Mouse (Mus musculus): ENCODE results near the gene Cnot8. TPM values are rescaled to one million over a fixed set of nuclear protein-coding genes. Genes with fewer than 3 reads are reported as not detected.
A peak's percentile ranks its signal among the peaks of the same experiment; 100 is the strongest.

Gene Cnot8
- polyA plus RNA-seq, 1 experiment, result 22.8 TPM

GRCm38 (mm10) chr11:58123711-58124110, 19.8 kb downstream of the Cnot8 start:
- Histone ChIP-seq H3K27me3 (ENCODE audit: control insufficient read depth, insufficient read depth, low read length) (no peaks in the 10 kb centered on the region), H3K4me1 (ENCODE audit: control insufficient read depth, insufficient read depth, low read length) (no peaks in the 10 kb centered on the region; the same call in 1 of the 2 replicates), H3K36me3 (ENCODE audit: control insufficient read depth, insufficient read depth, low read length) (no peaks in the 10 kb centered on the region; the same call in none of the 2 replicates), H3K27ac (ENCODE audit: control insufficient read depth, insufficient read depth, low read depth, low read length) (peak overlapping the region; percentile 34; the same call in 1 of the 2 replicates), H3K4me3 (ENCODE audit: control insufficient read depth, low read depth, low read length) (no peak overlapping the region)
- no peak for TF ChIP-seq POLR2A (IDR thresholded peaks at IDR 0.05; ENCODE audit: control insufficient read depth, low read depth, low read length)
- no peak for TF ChIP-seq CTCF (IDR thresholded peaks at IDR 0.05; ENCODE audit: control insufficient read depth, insufficient read depth, insufficient replicate concordance, low read depth, low read length)

- TF ChIP-seq CTCF (IDR thresholded peaks at IDR 0.05; ENCODE audit: control insufficient read depth, insufficient read depth, insufficient replicate concordance, low read depth, low read length) (no peak), POLR2A (IDR thresholded peaks at IDR 0.05; ENCODE audit: control insufficient read depth, low read depth, low read length) (no peak)
- H3K27me3 ChIP-seq (ENCODE audit: control insufficient read depth, insufficient read depth, low read length), result no peaks in the 10 kb centered on the region
- 0 out of 2 replicates have a peak overlapping the region, but pooled peaks have one; percentile 8 for H3K27ac ChIP-seq (ENCODE audit: control insufficient read depth, insufficient read depth, low read depth, low read length)
- H3K36me3 ChIP-seq (ENCODE audit: control insufficient read depth, insufficient read depth, low read length), result no peaks in the 10 kb centered on the region; the same call in none of the 2 replicates
- no peak overlapping the region for H3K4me3 ChIP-seq (ENCODE audit: control insufficient read depth, low read depth, low read length)
- no peaks in the 10 kb centered on the region; the same call in 1 of the 2 replicates for H3K4me1 ChIP-seq (ENCODE audit: control insufficient read depth, insufficient read depth, low read length)
Measured at GRCm38 (mm10) chr11:58125021-58125420, 21.1 kb downstream of the Cnot8 start.

- no peaks in the 10 kb centered on the region for H3K27me3 ChIP-seq (ENCODE audit: control insufficient read depth, insufficient read depth, low read length)
- no peak overlapping the region for H3K4me3 ChIP-seq (ENCODE audit: control insufficient read depth, low read depth, low read length)
- no peaks in the 10 kb centered on the region; the same call in 1 of the 2 replicates for H3K4me1 ChIP-seq (ENCODE audit: control insufficient read depth, insufficient read depth, low read length)
- peak; percentile 26; the same call in 1 of the 2 replicates for TF ChIP-seq CTCF (IDR thresholded peaks at IDR 0.05; ENCODE audit: control insufficient read depth, insufficient read depth, insufficient replicate concordance, low read depth, low read length)
- no peak for TF ChIP-seq POLR2A (IDR thresholded peaks at IDR 0.05; ENCODE audit: control insufficient read depth, low read depth, low read length)
- H3K27ac ChIP-seq (ENCODE audit: control insufficient read depth, insufficient read depth, low read depth, low read length), result no peak overlapping the region
- H3K36me3 ChIP-seq (ENCODE audit: control insufficient read depth, insufficient read depth, low read length), result no peaks in the 10 kb centered on the region; the same call in none of the 2 replicates
Measured at GRCm38 (mm10) chr11:58126397-58127160, 22.6 kb downstream of the Cnot8 start.

- H3K27ac ChIP-seq (ENCODE audit: control insufficient read depth, insufficient read depth, low read depth, low read length), result no peak overlapping the region
- no peaks in the 10 kb centered on the region; the same call in 1 of the 2 replicates for H3K4me1 ChIP-seq (ENCODE audit: control insufficient read depth, insufficient read depth, low read length)
- H3K27me3 ChIP-seq (ENCODE audit: control insufficient read depth, insufficient read depth, low read length), result no peaks in the 10 kb centered on the region
- TF ChIP-seq POLR2A (IDR thresholded peaks at IDR 0.05; ENCODE audit: control insufficient read depth, low read depth, low read length) (no peak), CTCF (IDR thresholded peaks at IDR 0.05; ENCODE audit: control insufficient read depth, insufficient read depth, insufficient replicate concordance, low read depth, low read length) (no peak)
- H3K4me3 ChIP-seq (ENCODE audit: control insufficient read depth, low read depth, low read length), result no peak overlapping the region
- no peaks in the 10 kb centered on the region; the same call in none of the 2 replicates for H3K36me3 ChIP-seq (ENCODE audit: control insufficient read depth, insufficient read depth, low read length)
Measured at GRCm38 (mm10) chr11:58127544-58127943, 23.6 kb downstream of the Cnot8 start.

- no peak overlapping the region for H3K27ac ChIP-seq (ENCODE audit: control insufficient read depth, insufficient read depth, low read depth, low read length)
- H3K4me3 ChIP-seq (ENCODE audit: control insufficient read depth, low read depth, low read length), result no peak overlapping the region
- no peaks in the 10 kb centered on the region for H3K27me3 ChIP-seq (ENCODE audit: control insufficient read depth, insufficient read depth, low read length)
- no peaks in the 10 kb centered on the region; the same call in 1 of the 2 replicates for H3K4me1 ChIP-seq (ENCODE audit: control insufficient read depth, insufficient read depth, low read length)
- TF ChIP-seq CTCF (IDR thresholded peaks at IDR 0.05; ENCODE audit: control insufficient read depth, insufficient read depth, insufficient replicate concordance, low read depth, low read length), result no peak
- no peak for TF ChIP-seq POLR2A (IDR thresholded peaks at IDR 0.05; ENCODE audit: control insufficient read depth, low read depth, low read length)
- peaks cover 3% of the 10 kb centered on the region for H3K36me3 ChIP-seq (ENCODE audit: control insufficient read depth, insufficient read depth, low read length)
Measured at GRCm38 (mm10) chr11:58129302-58129843, 25.4 kb downstream of the Cnot8 start.

- TF ChIP-seq CTCF (IDR thresholded peaks at IDR 0.05; ENCODE audit: control insufficient read depth, insufficient read depth, insufficient replicate concordance, low read depth, low read length), result no peak
- TF ChIP-seq POLR2A (IDR thresholded peaks at IDR 0.05; ENCODE audit: control insufficient read depth, low read depth, low read length), result no peak
- Histone ChIP-seq H3K27ac (ENCODE audit: control insufficient read depth, insufficient read depth, low read depth, low read length) (no peak overlapping the region), H3K4me1 (ENCODE audit: control insufficient read depth, insufficient read depth, low read length) (no peaks in the 10 kb centered on the region), H3K27me3 (ENCODE audit: control insufficient read depth, insufficient read depth, low read length) (no peaks in the 10 kb centered on the region), H3K36me3 (ENCODE audit: control insufficient read depth, insufficient read depth, low read length) (peaks cover 3% of the 10 kb centered on the region), H3K4me3 (ENCODE audit: control insufficient read depth, low read depth, low read length) (no peak overlapping the region)
Measured at GRCm38 (mm10) chr11:58132026-58132425, 28.1 kb downstream of the Cnot8 start.

- H3K4me1 ChIP-seq (ENCODE audit: control insufficient read depth, insufficient read depth, low read length), result no peaks in the 10 kb centered on the region
- no peak overlapping the region for H3K27ac ChIP-seq (ENCODE audit: control insufficient read depth, insufficient read depth, low read depth, low read length)
- no peak overlapping the region for H3K4me3 ChIP-seq (ENCODE audit: control insufficient read depth, low read depth, low read length)
- TF ChIP-seq CTCF (IDR thresholded peaks at IDR 0.05; ENCODE audit: control insufficient read depth, insufficient read depth, insufficient replicate concordance, low read depth, low read length) (no peak), POLR2A (IDR thresholded peaks at IDR 0.05; ENCODE audit: control insufficient read depth, low read depth, low read length) (no peak)
- peaks cover 8% of the 10 kb centered on the region for H3K36me3 ChIP-seq (ENCODE audit: control insufficient read depth, insufficient read depth, low read length)
- H3K27me3 ChIP-seq (ENCODE audit: control insufficient read depth, insufficient read depth, low read length), result no peaks in the 10 kb centered on the region
Measured at GRCm38 (mm10) chr11:58134869-58135268, 30.9 kb downstream of the Cnot8 start.

All from testis, adult 2 months (tissue).